Mouse (Mus musculus) retina, postnatal 7 days (tissue): ENCODE results near the gene Anp32e.
A peak's percentile ranks its signal among the peaks of the same experiment; 100 is the strongest.
"Not testable (repeated sequence)": the region's sequence is repeated elsewhere in the genome, so short reads cannot be mapped to it uniquely, and the experiment has no call there.

Source experiments
- DNase-seq: peaks from one replicate; pipeline ENCODE4 v3.0.0-alpha.2; 2012; ENCODE audit warnings: low read depth, low spot score

Anp32e gene

GRCm38 (mm10) chr3:95928658-95929503 lies at the start of gene Anp32e:
Gene Anp32e (plus strand): TSS chr3:95929246.
- peak; percentile 99 for DNase-seq

GRCm38 (mm10) chr3:95881979-95882815 lies 46.8 kb upstream of the Anp32e start, which contains the start of gene Ciart:
Gene Ciart (minus strand): TSS chr3:95882251.
- peak; percentile 93 for DNase-seq

- no peak for DNase-seq
Observed at GRCm38 (mm10) chr3:95882816-95883425, 46.1 kb upstream of the Anp32e start.

GRCm38 (mm10) chr3:95884400-95884799 lies 44.6 kb upstream of the Anp32e start:
- no peak for DNase-seq

- no peak for DNase-seq
Observed at GRCm38 (mm10) chr3:95887596-95887995, 41.5 kb upstream of the Anp32e start.

GRCm38 (mm10) chr3:95889664-95890063 lies 39.4 kb upstream of the Anp32e start:
- DNase-seq, result no peak

- DNase-seq, result no peak
Observed at GRCm38 (mm10) chr3:95891211-95892065, 37.6 kb upstream of the Anp32e start, which contains the start of gene BC028528. Gene BC028528 (minus strand): TSS chr3:95892005.

- DNase-seq, result no peak
Observed at GRCm38 (mm10) chr3:95892066-95893052, 36.7 kb upstream of the Anp32e start.

- DNase-seq, result no peak
Observed at GRCm38 (mm10) chr3:95893126-95893525, 35.9 kb upstream of the Anp32e start.

- DNase-seq, result peak; percentile 92
Observed at GRCm38 (mm10) chr3:95893606-95894316, 35.3 kb upstream of the Anp32e start, which contains the start of gene Aph1a. Gene Aph1a (plus strand): TSS chr3:95893969.

- no peak for DNase-seq
Observed at GRCm38 (mm10) chr3:95894317-95895160, 34.5 kb upstream of the Anp32e start.

GRCm38 (mm10) chr3:95895501-95895900 lies 33.5 kb upstream of the Anp32e start:
- DNase-seq, result not testable (repeated sequence)

GRCm38 (mm10) chr3:95899800-95900524 lies 29.1 kb upstream of the Anp32e start:
- no peak for DNase-seq

GRCm38 (mm10) chr3:95901616-95902372 lies 27.3 kb upstream of the Anp32e start:
- DNase-seq, result no peak

GRCm38 (mm10) chr3:95902373-95902625 lies 26.7 kb upstream of the Anp32e start:
- DNase-seq, result no peak

- no peak for DNase-seq
Observed at GRCm38 (mm10) chr3:95902643-95903042, 26.4 kb upstream of the Anp32e start.
